Comparison of ENCODE assay signal across 15 mouse cellular contexts in genomic region chr4:118500171-118500724, GRCm38 (mm10). TPM values are rescaled to one million over a fixed set of nuclear protein-coding genes. Genes with fewer than 3 reads are reported as not detected.
DNase-seq lines count a peak whose midpoint lies in the region; ATAC-seq and TF ChIP-seq lines count a peak whose summit lies in the region.
"Had no signal": no experiment of that assay in that cellular context is flagged by ENCODE, and none has a peak within 500 bp of the region (broad histone marks: within the 10 kb centered on the region; RNA-seq: fewer than 3 reads in every experiment).

No protein-coding gene starts in this region.

- intact Hi-C loops in heart, adult 2 months (cut with DNase I) = no loop called here
- intact Hi-C loops in heart, postnatal 36 days (cut with DNase I) = no loop called here

- no peak overlapping the region for H3K4me3 ChIP-seq in heart, adult 2 months
- H3K4me3 ChIP-seq in heart, embryonic 12.5 days = no peak overlapping the region
- H3K4me3 ChIP-seq: embryonic facial prominence, embryonic 13.5 days; heart, embryonic 15.5 days; liver, embryonic 13.5 days; myocyte had no signal

- peak; percentile 14; the same call in 1 of the 2 replicates for TF ChIP-seq POLR2A in heart, adult 2 months (IDR thresholded peaks at IDR 0.05; ENCODE audit: insufficient read depth, low read depth, low read length)

- no peaks in the 10 kb centered on the region for H3K9me3 ChIP-seq in heart, embryonic 12.5 days (replicated peaks)
- H3K9me3 ChIP-seq: embryonic facial prominence, embryonic 13.5 days; heart, embryonic 15.5 days; liver, embryonic 13.5 days; megakaryocyte, embryonic 14.5 days had no signal

- ATAC-seq in heart, embryonic 12.5 days (ENCODE audit: insufficient number of reproducible peaks, low FRiP score) = no peak
- ATAC-seq: forebrain, embryonic 14.5 days had no signal

- H3K9ac ChIP-seq in heart, adult 2 months (ENCODE audit: low read depth, low read length) = no peak overlapping the region
- H3K9ac ChIP-seq in heart, embryonic 12.5 days = no peak overlapping the region
- H3K9ac ChIP-seq: embryonic facial prominence, embryonic 13.5 days; heart, embryonic 15.5 days; liver, embryonic 13.5 days had no signal

- H3K79me2 ChIP-seq in heart, adult 2 months (replicated peaks; ENCODE audit: control insufficient read depth, insufficient read depth, low read length) = no peaks in the 10 kb centered on the region

- H3K4me2 ChIP-seq in heart, embryonic 12.5 days = no peak overlapping the region
- H3K4me2 ChIP-seq: embryonic facial prominence, embryonic 13.5 days; heart, embryonic 15.5 days; liver, embryonic 13.5 days had no signal

- H3K4me1 ChIP-seq in heart, adult 2 months (ENCODE audit: control insufficient read depth, insufficient read depth, low read length) = peaks cover 3% of the 10 kb centered on the region
- H3K4me1 ChIP-seq in heart, embryonic 12.5 days (replicated peaks) = no peaks in the 10 kb centered on the region
- H3K4me1 ChIP-seq: embryonic facial prominence, embryonic 13.5 days; heart, embryonic 15.5 days; liver, embryonic 13.5 days had no signal

- no peaks in the 10 kb centered on the region for H3K36me3 ChIP-seq in heart, adult 2 months (ENCODE audit: control insufficient read depth, insufficient read depth, low read length)
- no peaks in the 10 kb centered on the region for H3K36me3 ChIP-seq in heart, embryonic 12.5 days
- H3K36me3 ChIP-seq: embryonic facial prominence, embryonic 13.5 days; heart, embryonic 15.5 days; liver, embryonic 13.5 days had no signal

- WGBS in heart, adult 2 months = 33% methylated on average over 6 of the region's 6 CpGs
- WGBS in heart, embryonic 12.5 days = 48% methylated on average over 6 of the region's 6 CpGs

- peak overlapping the region; percentile 75 for H3K27ac ChIP-seq in heart, adult 2 months
- no peak overlapping the region for H3K27ac ChIP-seq in heart, embryonic 12.5 days (ENCODE audit: poor library complexity, severe bottlenecking)
- H3K27ac ChIP-seq: embryonic facial prominence, embryonic 13.5 days; heart, embryonic 15.5 days; liver, embryonic 13.5 days had no signal

- 0 out of 2 replicates have a peak, but pooled peaks have one; percentile 44 for TF ChIP-seq EP300 in heart, adult 2 months (IDR thresholded peaks at IDR 0.05; ENCODE audit: insufficient read depth, low read depth, low read length)

- no peak for TF ChIP-seq CTCF in heart, adult 2 months (IDR thresholded peaks at IDR 0.05)

- DNase-seq in heart, adult 2 months = peak; percentile 52 to 76
- peak; percentile 19 for DNase-seq in right cerebral cortex, postnatal 25 days
- no peak for DNase-seq in right cerebral cortex, postnatal 14 days
- DNase-seq in heart, postnatal 36 days = peak; percentile 31 to 40
- no peak for DNase-seq in layer of hippocampus, postnatal 14 days (ENCODE audit: low spot score in 2 of 2)
- no peak for DNase-seq in cerebellum, adult 8-10 months
- DNase-seq: cerebellum, adult 2 months; liver, embryonic 13.5 days had no signal

- H3K27me3 ChIP-seq in heart, adult 2 months (ENCODE audit: control insufficient read depth, insufficient read depth, low read length) = no peaks in the 10 kb centered on the region
- H3K27me3 ChIP-seq in heart, embryonic 12.5 days (replicated peaks) = 0 out of 2 replicates have a peak, but pooled peaks cover 2% of the 10 kb centered on the region
- H3K27me3 ChIP-seq: embryonic facial prominence, embryonic 13.5 days; heart, embryonic 15.5 days; liver, embryonic 13.5 days; megakaryocyte, embryonic 14.5 days had no signal

RNA-seq across cellular contexts. Expression of gene Tie1, which starts 10.4 kb away (rescaled TPM):
- 10 to 100 TPM; 59.8 to 63.3 TPM for total RNA-seq in heart, adult 2 months (2021)
- 66.8 and 82.3 TPM in 2 replicates for polyA plus RNA-seq in heart, adult 2 months (2012; rRNA removed)
- 65.8 and 69.4 TPM in 2 replicates for polyA plus RNA-seq in heart, embryonic 12.5 days (2016; fragmentation: Nextera tagmentation; extraction: Ambion mirVana)
- 10 to 100 TPM; 66.5 to 81.4 TPM for total RNA-seq in heart, postnatal 36 days (2021)
- 10 to 100 TPM; 10.9 to 13.3 TPM for total RNA-seq in layer of hippocampus, postnatal 14 days (2021)
- polyA plus RNA-seq: myocyte had no signal

RNA-seq across cellular contexts. Expression of gene 2610528J11Rik, which starts 26.6 kb away (rescaled TPM):
- not detected for total RNA-seq in heart, adult 2 months (2021)
- 0.37 TPM in 1 of 2 replicates, not detected in the other for polyA plus RNA-seq in heart, adult 2 months (2012; rRNA removed)
- 0.27 and 0.31 TPM in 2 replicates for polyA plus RNA-seq in heart, embryonic 12.5 days (2016; fragmentation: Nextera tagmentation; extraction: Ambion mirVana)
- not detected for total RNA-seq in heart, postnatal 36 days (2021)
- total RNA-seq in layer of hippocampus, postnatal 14 days (2021) = not detected
- total RNA-seq: layer of hippocampus, postnatal 10 days had no signal
- polyA plus RNA-seq: cerebellum, adult 2 months; forebrain, embryonic 14.5 days; myocyte had no signal

RNA-seq across cellular contexts. Expression of gene Mpl, which starts 42.9 kb away (rescaled TPM):
- total RNA-seq in heart, adult 2 months (2021) = 1 to 10 TPM in 1 of 2 experiments, under 1 TPM in 1; 0.31 to 1.5 TPM
- polyA plus RNA-seq in heart, adult 2 months (2012; rRNA removed) = 0.67 and 1.3 TPM in 2 replicates
- 2.9 and 3.9 TPM in 2 replicates for polyA plus RNA-seq in heart, embryonic 12.5 days (2016; fragmentation: Nextera tagmentation; extraction: Ambion mirVana)
- under 1 TPM; 0.16 to 0.17 TPM for total RNA-seq in heart, postnatal 36 days (2021)
- under 1 TPM in 1 of 2 experiments, not detected in 1; 0.33 TPM for total RNA-seq in layer of hippocampus, postnatal 14 days (2021)
- polyA plus RNA-seq: myocyte had no signal

RNA-seq across cellular contexts. Expression of gene Tmem125, which starts 43.6 kb away (rescaled TPM):
- not detected for total RNA-seq in heart, adult 2 months (2021)
- polyA plus RNA-seq in heart, adult 2 months (2012; rRNA removed) = 0.44 and 0.70 TPM in 2 replicates
- 0.18 and 0.23 TPM in 2 replicates for polyA plus RNA-seq in heart, embryonic 12.5 days (2016; fragmentation: Nextera tagmentation; extraction: Ambion mirVana)
- under 1 TPM in 1 of 2 experiments, not detected in 1; 0.33 TPM for total RNA-seq in heart, postnatal 36 days (2021)
- total RNA-seq in layer of hippocampus, postnatal 14 days (2021) = 1 to 10 TPM; 8.5 to 9.1 TPM
- polyA plus RNA-seq: forebrain, embryonic 14.5 days; myocyte had no signal

Comparison
In these comparisons a context has a peak if more than half of its experiments do, and no peak if none do; other contexts are left out.
1. DNase-seq: peak in heart, adult 2 months (2 of 2), right cerebral cortex, postnatal 25 days (single experiment) and heart, postnatal 36 days (2 of 2); none in right cerebral cortex, postnatal 14 days (single experiment), layer of hippocampus, postnatal 14 days (0 of 2) and cerebellum, adult 8-10 months (single experiment).
2. RNA of gene Tie1, which starts 10.4 kb away (total RNA-seq): 66.5 to 81.4 TPM in heart, postnatal 36 days and 59.8 to 63.3 TPM in heart, adult 2 months; 10.9 to 13.3 TPM in layer of hippocampus, postnatal 14 days; every median in the first group is over 4 times any median in the second.